Mouse (Mus musculus): Measurements from ENCODE around the gene Iqschfp. TPM values are rescaled to one million over a fixed set of nuclear protein-coding genes. Genes with fewer than 3 reads are reported as not detected.

Iqschfp gene
- polyA plus RNA-seq, 1 experiment from 2014 or later = not detected

- H3K9me3 ChIP-seq (replicated peaks) = no peaks in the 10 kb centered on the region
- 52% methylated on average over 9 of the region's 9 CpGs for WGBS
Observed at GRCm38 (mm10) chr3:68045475-68046416, 153.7 kb downstream of the Iqschfp start.

GRCm38 (mm10) chr3:68053538-68053937 is 161.5 kb downstream of the Iqschfp start:
- no peak overlapping the region for H3K9ac ChIP-seq
- no peak overlapping the region for H3K4me2 ChIP-seq
- H3K9me3 ChIP-seq (replicated peaks) = no peaks in the 10 kb centered on the region
- no peak for ATAC-seq (replicated peaks; ENCODE audit: low FRiP score)
- H3K27me3 ChIP-seq = peaks cover 13% of the 10 kb centered on the region; the same call in 1 of the 2 replicates
- 50% methylated on average over 2 of the region's 2 CpGs for WGBS
- H3K4me3 ChIP-seq (replicated peaks) = no peak overlapping the region
- no peak overlapping the region for H3K27ac ChIP-seq
- 0 out of 2 replicates have a peak, but pooled peaks cover 3% of the 10 kb centered on the region for H3K4me1 ChIP-seq
- H3K36me3 ChIP-seq = no peaks in the 10 kb centered on the region

More at GRCm38 (mm10) chr3:68045475-68046416, 153.7 kb downstream of the Iqschfp start:
- Histone ChIP-seq H3K4me3 (replicated peaks) (no peak overlapping the region), H3K27me3 (peaks cover 17% of the 10 kb centered on the region; the same call in 1 of the 2 replicates), H3K4me2 (no peak overlapping the region), H3K4me1 (no peaks in the 10 kb centered on the region), H3K36me3 (no peaks in the 10 kb centered on the region), H3K9ac (no peak overlapping the region), H3K27ac (no peak overlapping the region)
- no peak for ATAC-seq (replicated peaks; ENCODE audit: low FRiP score)

GRCm38 (mm10) chr3:68055071-68055470 is 163.0 kb downstream of the Iqschfp start:
- Histone ChIP-seq H3K36me3 (no peaks in the 10 kb centered on the region), H3K9ac (no peak overlapping the region), H3K4me2 (no peak overlapping the region), H3K27me3 (peaks cover 13% of the 10 kb centered on the region; the same call in 1 of the 2 replicates), H3K27ac (no peak overlapping the region), H3K4me1 (0 out of 2 replicates have a peak, but pooled peaks cover 3% of the 10 kb centered on the region), H3K9me3 (replicated peaks) (no peaks in the 10 kb centered on the region), H3K4me3 (replicated peaks) (no peak overlapping the region)
- 56% methylated on average over 13 of the region's 13 CpGs for WGBS
- ATAC-seq (replicated peaks; ENCODE audit: low FRiP score) = no peak

- WGBS = 53% methylated on average over 23 of the region's 23 CpGs
- Histone ChIP-seq H3K36me3 (no peaks in the 10 kb centered on the region), H3K4me1 (0 out of 2 replicates have a peak, but pooled peaks cover 3% of the 10 kb centered on the region), H3K4me2 (peak overlapping the region; percentile 50), H3K4me3 (replicated peaks) (peak overlapping the region; percentile 36), H3K9ac (no peak overlapping the region), H3K9me3 (replicated peaks) (no peaks in the 10 kb centered on the region), H3K27ac (no peak overlapping the region), H3K27me3 (peaks cover 13% of the 10 kb centered on the region; the same call in 1 of the 2 replicates)
- no peak for ATAC-seq (replicated peaks; ENCODE audit: low FRiP score)
Observed at GRCm38 (mm10) chr3:68056373-68057275, 164.6 kb downstream of the Iqschfp start.

- H3K9ac ChIP-seq = no peak overlapping the region
- 49% methylated on average over 2 of the region's 2 CpGs for WGBS
- no peak overlapping the region for H3K4me2 ChIP-seq
- no peak overlapping the region for H3K4me3 ChIP-seq (replicated peaks)
- no peak overlapping the region for H3K27ac ChIP-seq
- peaks cover 13% of the 10 kb centered on the region; the same call in 1 of the 2 replicates for H3K27me3 ChIP-seq
- H3K9me3 ChIP-seq (replicated peaks) = no peaks in the 10 kb centered on the region
- ATAC-seq (replicated peaks; ENCODE audit: low FRiP score) = peak; percentile 46; the same call in 1 of the 2 replicates
- no peaks in the 10 kb centered on the region for H3K36me3 ChIP-seq
- H3K4me1 ChIP-seq = 0 out of 2 replicates have a peak, but pooled peaks cover 3% of the 10 kb centered on the region
Observed at GRCm38 (mm10) chr3:68059162-68059800, 167.2 kb downstream of the Iqschfp start.

- Histone ChIP-seq H3K9me3 (replicated peaks) (no peaks in the 10 kb centered on the region), H3K4me2 (no peak within 1 kb of the TSS), H3K4me3 (replicated peaks) (no peak within 1 kb of the TSS), H3K27ac (no peak within 1 kb of the TSS), H3K4me1 (no peaks in the 10 kb centered on the region), H3K9ac (no peak within 1 kb of the TSS), H3K36me3 (no peaks in the 10 kb centered on the region), H3K27me3 (no peaks in the 10 kb centered on the region)
- ATAC-seq (replicated peaks; ENCODE audit: low FRiP score) = no peak
- WGBS = 33% methylated on average over 12 of the region's 12 CpGs
Observed at GRCm38 (mm10) chr3:68064731-68065130, 172.7 kb downstream of the Iqschfp start, which contains the start of gene Schip1. Schip1 (plus strand) TSS chr3:68064802.

- Histone ChIP-seq H3K9me3 (replicated peaks) (no peaks in the 10 kb centered on the region), H3K27me3 (no peaks in the 10 kb centered on the region), H3K4me1 (no peaks in the 10 kb centered on the region), H3K27ac (no peak overlapping the region), H3K4me3 (replicated peaks) (no peak overlapping the region), H3K36me3 (no peaks in the 10 kb centered on the region), H3K9ac (no peak overlapping the region), H3K4me2 (no peak overlapping the region)
- ATAC-seq (replicated peaks; ENCODE audit: low FRiP score) = no peak
- WGBS = 66% methylated on average over 9 of the region's 9 CpGs
Observed at GRCm38 (mm10) chr3:68071395-68072386, 179.7 kb downstream of the Iqschfp start.

GRCm38 (mm10) chr3:68077406-68077805 is 185.4 kb downstream of the Iqschfp start:
- Histone ChIP-seq H3K4me3 (replicated peaks) (no peak overlapping the region), H3K9ac (no peak overlapping the region), H3K36me3 (no peaks in the 10 kb centered on the region), H3K9me3 (replicated peaks) (no peaks in the 10 kb centered on the region), H3K4me1 (no peaks in the 10 kb centered on the region), H3K4me2 (no peak overlapping the region), H3K27ac (no peak overlapping the region), H3K27me3 (no peaks in the 10 kb centered on the region)
- WGBS = 62% methylated on average over 4 of the region's 4 CpGs
- no peak for ATAC-seq (replicated peaks; ENCODE audit: low FRiP score)

- Histone ChIP-seq H3K4me1 (no peaks in the 10 kb centered on the region), H3K4me2 (no peak overlapping the region), H3K36me3 (no peaks in the 10 kb centered on the region), H3K27me3 (no peaks in the 10 kb centered on the region), H3K9me3 (replicated peaks) (no peaks in the 10 kb centered on the region), H3K27ac (no peak overlapping the region), H3K9ac (no peak overlapping the region), H3K4me3 (replicated peaks) (no peak overlapping the region)
- ATAC-seq (replicated peaks; ENCODE audit: low FRiP score) = no peak
- WGBS = 90% methylated on average over 2 of the region's 2 CpGs
Observed at GRCm38 (mm10) chr3:68085024-68085423, 193.0 kb downstream of the Iqschfp start.

- ATAC-seq (replicated peaks; ENCODE audit: low FRiP score) = no peak
- no peaks in the 10 kb centered on the region for H3K9me3 ChIP-seq (replicated peaks)
- no peak overlapping the region for H3K4me2 ChIP-seq
- H3K27me3 ChIP-seq = no peaks in the 10 kb centered on the region
- 69% methylated on average over 4 of the region's 4 CpGs for WGBS
- H3K4me1 ChIP-seq = no peaks in the 10 kb centered on the region
- no peak overlapping the region for H3K4me3 ChIP-seq (replicated peaks)
- no peak overlapping the region for H3K9ac ChIP-seq
- no peaks in the 10 kb centered on the region for H3K36me3 ChIP-seq
- no peak overlapping the region for H3K27ac ChIP-seq
Observed at GRCm38 (mm10) chr3:68092108-68092507, 200.1 kb downstream of the Iqschfp start.

Data from kidney, embryonic 15.5 days (tissue).